Mouse (Mus musculus): ENCODE data around the gene H2al1a.

The H2al1a gene

GRCm38 (mm10) chrX:11346756-11347155, 47.7 kb downstream of the H2al1a start:
- DNase-seq: no peak
